Mouse (Mus musculus): ENCODE measurements around the gene Arpc2. TPM values are rescaled to one million over a fixed set of nuclear protein-coding genes. Genes with fewer than 3 reads are reported as not detected.
"Not testable (repeated sequence)": the region's sequence is repeated elsewhere in the genome, so short reads cannot be mapped to it uniquely, and the experiment has no call there.

Arpc2 gene
- polyA plus RNA-seq, 1 experiment from 2014 or later, result 341 TPM

- Histone ChIP-seq H3K9me3 (replicated peaks; ENCODE audit: control insufficient read depth, low read length) (no peaks in the 10 kb centered on the region), H3K9ac (ENCODE audit: low read length) (peak overlapping the region; percentile 74), H3K27me3 (replicated peaks; ENCODE audit: control insufficient read depth, insufficient read depth, low read length) (no peaks in the 10 kb centered on the region), H3K4me2 (ENCODE audit: low read length) (peak overlapping the region; percentile 60), H3K4me1 (ENCODE audit: control insufficient read depth, insufficient read depth, low read length) (peaks cover 12% of the 10 kb centered on the region), H3K27ac (ENCODE audit: low read depth, low read length) (peak overlapping the region; percentile 67), H3K4me3 (ENCODE audit: low read depth, low read length) (peak overlapping the region; percentile 70), H3K36me3 (ENCODE audit: control insufficient read depth, insufficient read depth, low read length) (peaks cover 53% of the 10 kb centered on the region)
- peak; percentile 55 for DNase-seq (ENCODE audit: low spot score)
- 15% methylated on average over 15 of the region's 15 CpGs for WGBS
- peak; percentile 29 for ATAC-seq
Observed at GRCm38 (mm10) chr1:74283686-74284463, 48.0 kb downstream of the Arpc2 start.

GRCm38 (mm10) chr1:74284543-74285160 lies 48.8 kb downstream of the Arpc2 start, which contains the start of the genes Aamp and Pnkd:
TSS of gene Aamp (minus strand) at chr1:74284738.
TSS of gene Pnkd (plus strand) at chr1:74284930.
- under 1% methylated on average over 55 of the region's 56 CpGs for WGBS
- peak; percentile 97 for ATAC-seq
- H3K4me3 ChIP-seq (ENCODE audit: low read depth, low read length), result peak within 1 kb of the TSS; percentile 70
- peak within 1 kb of the TSS; percentile 67 for H3K27ac ChIP-seq (ENCODE audit: low read depth, low read length)
- H3K9ac ChIP-seq (ENCODE audit: low read length), result peak within 1 kb of the TSS; percentile 74
- peaks cover 12% of the 10 kb centered on the region for H3K4me1 ChIP-seq (ENCODE audit: control insufficient read depth, insufficient read depth, low read length)
- peak within 1 kb of the TSS; percentile 83 for H3K4me2 ChIP-seq (ENCODE audit: low read length)
- H3K9me3 ChIP-seq (replicated peaks; ENCODE audit: control insufficient read depth, low read length), result no peaks in the 10 kb centered on the region
- peaks cover 49% of the 10 kb centered on the region for H3K36me3 ChIP-seq (ENCODE audit: control insufficient read depth, insufficient read depth, low read length)
- peak; percentile 100 for DNase-seq (ENCODE audit: low spot score)
- H3K27me3 ChIP-seq (replicated peaks; ENCODE audit: control insufficient read depth, insufficient read depth, low read length), result no peaks in the 10 kb centered on the region

GRCm38 (mm10) chr1:74285212-74286010 lies 49.5 kb downstream of the Arpc2 start:
- H3K9me3 ChIP-seq (replicated peaks; ENCODE audit: control insufficient read depth, low read length), result no peaks in the 10 kb centered on the region
- WGBS, result 4% methylated on average over 23 of the region's 23 CpGs
- H3K27ac ChIP-seq (ENCODE audit: low read depth, low read length), result no peak overlapping the region

GRCm38 (mm10) chr1:74286869-74287607 lies 51.2 kb downstream of the Arpc2 start:
- not testable (repeated sequence) for H3K9me3 ChIP-seq (replicated peaks; ENCODE audit: control insufficient read depth, low read length); H3K27ac ChIP-seq (ENCODE audit: low read depth, low read length); H3K4me3 ChIP-seq (ENCODE audit: low read depth, low read length); H3K4me2 ChIP-seq (ENCODE audit: low read length); H3K9ac ChIP-seq (ENCODE audit: low read length); H3K27me3 ChIP-seq (replicated peaks; ENCODE audit: control insufficient read depth, insufficient read depth, low read length); ATAC-seq
- DNase-seq (ENCODE audit: low spot score), result peak; percentile 17
- 64% methylated on average over 14 of the region's 17 CpGs for WGBS
- H3K36me3 ChIP-seq (ENCODE audit: control insufficient read depth, insufficient read depth, low read length), result peaks cover 38% of the 10 kb centered on the region
- peaks cover 15% of the 10 kb centered on the region for H3K4me1 ChIP-seq (ENCODE audit: control insufficient read depth, insufficient read depth, low read length)

More at GRCm38 (mm10) chr1:74285212-74286010, 49.5 kb downstream of the Arpc2 start:
- Histone ChIP-seq H3K9ac (ENCODE audit: low read length) (peak overlapping the region; percentile 69), H3K4me2 (ENCODE audit: low read length) (peak overlapping the region; percentile 83), H3K4me1 (ENCODE audit: control insufficient read depth, insufficient read depth, low read length) (peaks cover 15% of the 10 kb centered on the region), H3K4me3 (ENCODE audit: low read depth, low read length) (peak overlapping the region; percentile 70), H3K27me3 (replicated peaks; ENCODE audit: control insufficient read depth, insufficient read depth, low read length) (no peaks in the 10 kb centered on the region), H3K36me3 (ENCODE audit: control insufficient read depth, insufficient read depth, low read length) (peaks cover 49% of the 10 kb centered on the region)
- ATAC-seq (no peak), DNase-seq (ENCODE audit: low spot score) (no peak)

- no peak overlapping the region for H3K4me3 ChIP-seq (ENCODE audit: low read depth, low read length)
- H3K4me2 ChIP-seq (ENCODE audit: low read length), result no peak overlapping the region
- H3K4me1 ChIP-seq (ENCODE audit: control insufficient read depth, insufficient read depth, low read length), result peaks cover 12% of the 10 kb centered on the region
- H3K9me3 ChIP-seq (replicated peaks; ENCODE audit: control insufficient read depth, low read length), result no peaks in the 10 kb centered on the region
- H3K27ac ChIP-seq (ENCODE audit: low read depth, low read length), result no peak overlapping the region
- H3K36me3 ChIP-seq (ENCODE audit: control insufficient read depth, insufficient read depth, low read length), result peaks cover 28% of the 10 kb centered on the region
- no peak for ATAC-seq
- 81% methylated on average over 4 of the region's 4 CpGs for WGBS
- no peak overlapping the region for H3K9ac ChIP-seq (ENCODE audit: low read length)
- DNase-seq (ENCODE audit: low spot score), result no peak
- H3K27me3 ChIP-seq (replicated peaks; ENCODE audit: control insufficient read depth, insufficient read depth, low read length), result no peaks in the 10 kb centered on the region
Observed at GRCm38 (mm10) chr1:74288327-74288726, 52.4 kb downstream of the Arpc2 start.

GRCm38 (mm10) chr1:74289248-74289647 lies 53.4 kb downstream of the Arpc2 start:
- H3K4me3 ChIP-seq (ENCODE audit: low read depth, low read length), result no peak overlapping the region
- H3K9me3 ChIP-seq (replicated peaks; ENCODE audit: control insufficient read depth, low read length), result no peaks in the 10 kb centered on the region
- 88% methylated on average over 9 of the region's 9 CpGs for WGBS
- H3K36me3 ChIP-seq (ENCODE audit: control insufficient read depth, insufficient read depth, low read length), result peaks cover 28% of the 10 kb centered on the region
- no peak overlapping the region for H3K4me2 ChIP-seq (ENCODE audit: low read length)
- DNase-seq (ENCODE audit: low spot score), result no peak
- ATAC-seq, result no peak
- H3K27ac ChIP-seq (ENCODE audit: low read depth, low read length), result no peak overlapping the region
- no peaks in the 10 kb centered on the region for H3K27me3 ChIP-seq (replicated peaks; ENCODE audit: control insufficient read depth, insufficient read depth, low read length)
- no peak overlapping the region for H3K9ac ChIP-seq (ENCODE audit: low read length)
- peaks cover 8% of the 10 kb centered on the region for H3K4me1 ChIP-seq (ENCODE audit: control insufficient read depth, insufficient read depth, low read length)

- no peak overlapping the region for H3K27ac ChIP-seq (ENCODE audit: low read depth, low read length)
- H3K9ac ChIP-seq (ENCODE audit: low read length), result no peak overlapping the region
- peaks cover 28% of the 10 kb centered on the region for H3K36me3 ChIP-seq (ENCODE audit: control insufficient read depth, insufficient read depth, low read length)
- H3K4me2 ChIP-seq (ENCODE audit: low read length), result no peak overlapping the region
- no peak for DNase-seq (ENCODE audit: low spot score)
- H3K4me1 ChIP-seq (ENCODE audit: control insufficient read depth, insufficient read depth, low read length), result peaks cover 8% of the 10 kb centered on the region
- WGBS, result 84% methylated on average over 2 of the region's 2 CpGs
- H3K4me3 ChIP-seq (ENCODE audit: low read depth, low read length), result no peak overlapping the region
- H3K27me3 ChIP-seq (replicated peaks; ENCODE audit: control insufficient read depth, insufficient read depth, low read length), result no peaks in the 10 kb centered on the region
- no peaks in the 10 kb centered on the region for H3K9me3 ChIP-seq (replicated peaks; ENCODE audit: control insufficient read depth, low read length)
- no peak for ATAC-seq
Observed at GRCm38 (mm10) chr1:74289740-74290139, 53.9 kb downstream of the Arpc2 start.

GRCm38 (mm10) chr1:74290141-74290540 lies 54.3 kb downstream of the Arpc2 start:
- Histone ChIP-seq H3K9ac (ENCODE audit: low read length) (no peak overlapping the region), H3K4me1 (ENCODE audit: control insufficient read depth, insufficient read depth, low read length) (peaks cover 10% of the 10 kb centered on the region), H3K4me2 (ENCODE audit: low read length) (no peak overlapping the region), H3K4me3 (ENCODE audit: low read depth, low read length) (no peak overlapping the region), H3K36me3 (ENCODE audit: control insufficient read depth, insufficient read depth, low read length) (peaks cover 28% of the 10 kb centered on the region), H3K9me3 (replicated peaks; ENCODE audit: control insufficient read depth, low read length) (no peaks in the 10 kb centered on the region), H3K27me3 (replicated peaks; ENCODE audit: control insufficient read depth, insufficient read depth, low read length) (no peaks in the 10 kb centered on the region), H3K27ac (ENCODE audit: low read depth, low read length) (no peak overlapping the region)
- DNase-seq (ENCODE audit: low spot score), result peak; percentile 42
- 80% methylated on average over 5 of the region's 5 CpGs for WGBS
- no peak for ATAC-seq

Data from forebrain, embryonic 14.5 days (tissue).